Mouse (Mus musculus): Measurements from ENCODE around the gene Gtf3c1. TPM values are rescaled to one million over a fixed set of nuclear protein-coding genes. Genes with fewer than 3 reads are reported as not detected.
"Not testable (repeated sequence)": the region's sequence is repeated elsewhere in the genome, so short reads cannot be mapped to it uniquely, and the experiment has no call there.

Gtf3c1 gene
- polyA plus RNA-seq, 1 experiment from 2014 or later: 28.7 TPM

DNA sequence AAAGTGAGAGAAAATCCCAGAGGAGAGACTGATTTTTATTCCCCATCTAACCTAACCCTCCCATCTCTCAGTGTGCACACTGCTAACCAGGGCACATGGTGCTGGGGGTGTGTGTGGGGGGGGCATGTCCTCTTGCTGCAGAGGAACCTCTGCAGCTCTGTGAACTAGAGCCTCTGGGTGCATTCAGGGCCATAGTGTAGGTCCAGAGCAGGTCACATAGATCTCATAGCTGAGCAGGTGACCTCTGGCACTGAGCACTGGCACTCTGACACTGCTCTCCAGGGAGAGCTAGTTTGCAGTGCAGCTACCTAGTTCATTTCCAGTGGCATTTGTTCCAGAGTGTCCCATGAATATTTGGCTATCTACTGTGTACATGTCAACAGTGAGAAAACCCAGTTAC, 24.1 kb upstream of the Gtf3c1 start:
- H3K4me2 ChIP-seq: no peak overlapping the region
- H3K27ac ChIP-seq (replicated peaks): no peak overlapping the region
- no peaks in the 10 kb centered on the region for H3K9me3 ChIP-seq
- H3K4me3 ChIP-seq: no peak overlapping the region
- ATAC-seq (ENCODE audit: low read depth): peak; percentile 49; the same call in 1 of the 2 replicates
- no peak overlapping the region for H3K9ac ChIP-seq
- no peaks in the 10 kb centered on the region for H3K36me3 ChIP-seq
- no peaks in the 10 kb centered on the region for H3K27me3 ChIP-seq
- H3K4me1 ChIP-seq (replicated peaks): peaks cover 18% of the 10 kb centered on the region

GRCm38 (mm10) chr7:125723189-125723972, 15.8 kb upstream of the Gtf3c1 start:
- H3K27me3 ChIP-seq: no peaks in the 10 kb centered on the region
- no peak overlapping the region for H3K9ac ChIP-seq
- H3K4me1 ChIP-seq (replicated peaks): peaks cover 27% of the 10 kb centered on the region
- peak; percentile 20; the same call in 1 of the 2 replicates for ATAC-seq (ENCODE audit: low read depth)
- no peak overlapping the region for H3K4me3 ChIP-seq
- no peak overlapping the region for H3K4me2 ChIP-seq
- H3K36me3 ChIP-seq: no peaks in the 10 kb centered on the region
- H3K9me3 ChIP-seq: no peaks in the 10 kb centered on the region
- peak overlapping the region; percentile 4 for H3K27ac ChIP-seq (replicated peaks)
- 41% methylated on average over 5 of the region's 5 CpGs for WGBS

DNA sequence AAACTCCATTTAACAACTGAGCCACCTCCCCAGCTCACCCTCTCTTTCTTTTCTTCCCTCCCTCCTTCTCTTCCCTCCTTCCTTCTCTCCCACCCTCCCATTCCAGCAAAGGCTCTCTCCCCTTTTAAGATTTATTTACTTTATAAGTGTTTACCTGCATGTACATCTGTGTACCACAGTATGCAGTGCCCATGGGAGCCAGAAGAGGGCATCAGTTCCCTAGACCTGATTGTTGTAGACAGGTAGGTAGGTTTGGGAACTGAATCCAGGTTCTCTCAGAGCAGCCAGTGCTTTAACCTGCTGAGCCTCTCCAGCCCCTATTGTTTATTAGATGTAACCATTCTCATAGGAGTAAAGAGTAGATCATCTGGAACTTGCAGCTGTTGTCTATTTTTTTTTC, 14.5 kb upstream of the Gtf3c1 start:
- Histone ChIP-seq H3K4me2 (no peak overlapping the region), H3K9ac (no peak overlapping the region), H3K27ac (replicated peaks) (no peak overlapping the region), H3K4me1 (replicated peaks) (peaks cover 27% of the 10 kb centered on the region), H3K36me3 (no peaks in the 10 kb centered on the region), H3K4me3 (no peak overlapping the region), H3K27me3 (no peaks in the 10 kb centered on the region), H3K9me3 (no peaks in the 10 kb centered on the region)
- ATAC-seq (ENCODE audit: low read depth): no peak

- no peak for ATAC-seq (ENCODE audit: low read depth)
- no peaks in the 10 kb centered on the region for H3K9me3 ChIP-seq
- H3K27ac ChIP-seq (replicated peaks): no peak overlapping the region
- no peak overlapping the region for H3K9ac ChIP-seq
- H3K4me1 ChIP-seq (replicated peaks): peaks cover 27% of the 10 kb centered on the region
- WGBS: 88% methylated on average over 4 of the region's 4 CpGs
- H3K4me2 ChIP-seq: no peak overlapping the region
- no peaks in the 10 kb centered on the region for H3K36me3 ChIP-seq
- no peak overlapping the region for H3K4me3 ChIP-seq
- no peaks in the 10 kb centered on the region for H3K27me3 ChIP-seq
These were observed 13.5 kb upstream of the Gtf3c1 start for GRCm38 (mm10) chr7:125721033-125721432.

DNA sequence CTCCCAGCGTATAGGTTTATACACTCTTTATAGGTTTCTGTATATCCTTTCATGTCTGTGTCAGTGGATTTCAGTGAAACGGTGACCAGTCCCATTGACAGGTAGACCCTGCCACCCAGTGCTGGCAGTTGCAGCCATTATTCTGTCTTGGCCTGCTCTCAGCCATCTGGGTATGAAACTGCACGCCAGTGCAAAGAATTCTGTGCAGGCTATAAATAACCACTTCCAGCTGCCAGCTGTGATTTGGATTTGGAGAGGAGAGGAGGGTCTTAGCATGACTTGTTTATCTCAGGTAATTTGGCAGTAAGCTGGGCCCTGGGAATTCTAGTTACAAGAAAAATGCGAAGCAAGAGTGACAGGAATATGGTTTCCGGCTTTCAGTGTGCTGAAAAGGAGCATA, 12.8 kb upstream of the Gtf3c1 start:
- 70% methylated on average over 5 of the region's 5 CpGs for WGBS
- no peak overlapping the region for H3K4me3 ChIP-seq
- no peaks in the 10 kb centered on the region for H3K36me3 ChIP-seq
- H3K4me1 ChIP-seq (replicated peaks): peaks cover 27% of the 10 kb centered on the region
- no peak overlapping the region for H3K4me2 ChIP-seq
- H3K27me3 ChIP-seq: no peaks in the 10 kb centered on the region
- ATAC-seq (ENCODE audit: low read depth): no peak
- no peak overlapping the region for H3K9ac ChIP-seq
- no peaks in the 10 kb centered on the region for H3K9me3 ChIP-seq
- no peak overlapping the region for H3K27ac ChIP-seq (replicated peaks)

GRCm38 (mm10) chr7:125717612-125718011, 10.0 kb upstream of the Gtf3c1 start:
- no peak overlapping the region for H3K27ac ChIP-seq (replicated peaks)
- H3K4me1 ChIP-seq (replicated peaks): peaks cover 7% of the 10 kb centered on the region; the same call in 1 of the 2 replicates
- no peak overlapping the region for H3K9ac ChIP-seq
- no peaks in the 10 kb centered on the region for H3K27me3 ChIP-seq
- no peaks in the 10 kb centered on the region for H3K36me3 ChIP-seq
- no peak overlapping the region for H3K4me2 ChIP-seq
- no peak for ATAC-seq (ENCODE audit: low read depth)
- no peak overlapping the region for H3K4me3 ChIP-seq
- no peaks in the 10 kb centered on the region for H3K9me3 ChIP-seq

DNA sequence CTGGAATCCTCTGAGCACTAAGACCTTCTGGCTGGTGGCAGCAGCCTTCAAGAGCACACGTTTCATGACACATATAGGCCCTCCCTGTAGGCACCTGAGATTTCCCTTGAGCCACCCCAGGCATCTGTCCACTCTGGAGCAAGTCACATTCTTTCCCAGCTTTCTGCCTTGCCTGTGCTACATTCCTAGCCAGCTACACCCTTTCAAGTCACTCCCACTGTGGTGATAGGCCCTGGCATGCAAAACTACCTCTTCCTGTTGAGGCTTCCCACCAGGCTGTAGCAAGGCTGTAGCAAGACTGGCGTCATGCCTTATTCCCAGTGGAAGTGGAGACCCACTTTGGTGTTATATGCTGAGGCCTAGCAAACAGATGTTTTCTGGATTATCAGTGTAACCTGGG, 9.1 kb upstream of the Gtf3c1 start:
- Histone ChIP-seq H3K9me3 (no peaks in the 10 kb centered on the region), H3K27ac (replicated peaks) (no peak overlapping the region), H3K4me3 (no peak overlapping the region), H3K36me3 (no peaks in the 10 kb centered on the region), H3K4me2 (no peak overlapping the region), H3K4me1 (replicated peaks) (peaks cover 7% of the 10 kb centered on the region; the same call in 1 of the 2 replicates), H3K9ac (no peak overlapping the region), H3K27me3 (no peaks in the 10 kb centered on the region)
- WGBS: 70% methylated on average over 2 of the region's 2 CpGs
- no peak for ATAC-seq (ENCODE audit: low read depth)

DNA sequence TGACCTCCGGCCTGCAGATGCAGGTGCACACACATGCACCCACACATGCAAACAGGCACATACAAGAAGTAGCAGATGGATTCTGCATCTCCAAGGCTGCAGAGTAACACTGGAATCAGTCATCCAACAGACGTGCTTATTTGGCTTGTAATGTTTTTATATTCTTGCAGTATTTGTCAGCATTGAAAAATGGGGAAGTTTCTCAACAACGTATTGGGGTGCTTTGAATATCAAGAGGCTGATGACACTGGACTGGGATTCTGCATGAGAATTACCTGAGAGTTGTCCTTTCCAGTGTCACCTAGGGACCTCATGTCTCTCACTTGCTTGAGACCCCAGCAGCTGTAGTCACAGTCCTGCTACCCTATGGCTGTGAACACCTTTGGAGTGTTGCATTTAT, 7.2 kb upstream of the Gtf3c1 start:
- no peaks in the 10 kb centered on the region for H3K36me3 ChIP-seq
- no peaks in the 10 kb centered on the region for H3K9me3 ChIP-seq
- 84% methylated on average over 3 of the region's 3 CpGs for WGBS
- no peaks in the 10 kb centered on the region for H3K4me1 ChIP-seq (replicated peaks)
- no peak overlapping the region for H3K4me2 ChIP-seq
- H3K9ac ChIP-seq: no peak overlapping the region
- no peak for ATAC-seq (ENCODE audit: low read depth)
- no peak overlapping the region for H3K4me3 ChIP-seq
- H3K27ac ChIP-seq (replicated peaks): no peak overlapping the region
- no peaks in the 10 kb centered on the region for H3K27me3 ChIP-seq

GRCm38 (mm10) chr7:125713542-125714055, 6.0 kb upstream of the Gtf3c1 start:
- not testable (repeated sequence) for H3K4me3 ChIP-seq; H3K4me1 ChIP-seq (replicated peaks); H3K36me3 ChIP-seq; H3K4me2 ChIP-seq; ATAC-seq (ENCODE audit: low read depth); H3K9me3 ChIP-seq; H3K27me3 ChIP-seq; H3K27ac ChIP-seq (replicated peaks); H3K9ac ChIP-seq
- WGBS: 88% methylated on average over 7 of the region's 7 CpGs

DNA sequence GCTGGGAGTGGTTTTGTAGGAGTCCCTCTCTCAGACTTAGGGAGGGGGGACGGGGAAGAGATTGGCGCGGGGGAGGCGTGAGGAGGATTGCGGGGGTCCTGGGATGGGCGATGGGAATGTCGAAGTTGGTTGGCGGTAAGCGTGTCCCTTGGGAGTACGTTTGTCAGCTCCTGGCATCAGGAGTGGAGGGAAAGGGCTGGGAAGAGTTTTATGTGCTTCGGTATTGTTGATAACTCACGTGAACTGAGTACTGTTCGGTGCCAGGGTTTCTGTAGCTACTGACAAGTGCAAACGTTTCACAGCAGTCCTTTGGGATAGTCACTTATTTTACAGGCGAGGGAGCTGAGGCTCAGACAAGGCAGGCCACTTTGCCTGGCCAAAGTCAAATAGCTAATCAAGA, 520 bp upstream of the Gtf3c1 start:
- peaks cover 11% of the 10 kb centered on the region for H3K36me3 ChIP-seq
- no peaks in the 10 kb centered on the region for H3K27me3 ChIP-seq
- H3K9ac ChIP-seq: peak overlapping the region; percentile 86
- WGBS: under 1% methylated on average over 15 of the region's 15 CpGs
- no peaks in the 10 kb centered on the region for H3K9me3 ChIP-seq
- H3K4me1 ChIP-seq (replicated peaks): peaks cover 45% of the 10 kb centered on the region
- no peak; the same call in 1 of the 2 replicates for ATAC-seq (ENCODE audit: low read depth)
- peak overlapping the region; percentile 82 for H3K4me3 ChIP-seq
- peak overlapping the region; percentile 73; the same call in 1 of the 2 replicates for H3K27ac ChIP-seq (replicated peaks)
- peak overlapping the region; percentile 80 for H3K4me2 ChIP-seq

DNA sequence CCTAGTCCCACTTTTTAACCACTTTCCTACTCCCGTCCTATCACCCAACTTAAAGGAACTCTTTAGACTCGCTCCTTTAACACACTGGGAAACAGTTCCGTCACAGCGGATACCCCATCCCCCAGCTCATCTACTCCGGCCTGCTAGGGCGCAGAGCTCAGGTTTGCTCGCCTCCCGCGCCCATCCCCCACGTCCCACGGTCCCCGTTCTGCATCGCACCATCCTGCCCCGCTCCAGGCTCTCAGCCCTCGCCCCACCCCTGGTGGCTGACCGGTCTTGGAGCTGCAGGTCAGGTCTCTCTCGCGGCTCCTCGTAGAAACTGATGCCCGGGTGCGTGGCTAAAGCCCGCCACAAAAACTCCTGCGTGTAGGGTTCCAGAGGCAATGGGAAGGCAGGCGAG, 394 bp downstream of the Gtf3c1 start:
- peak overlapping the region; percentile 91 for H3K27ac ChIP-seq (replicated peaks)
- peaks cover 20% of the 10 kb centered on the region for H3K36me3 ChIP-seq
- peak overlapping the region; percentile 82 for H3K4me3 ChIP-seq
- peaks cover 45% of the 10 kb centered on the region for H3K4me1 ChIP-seq (replicated peaks)
- peak; percentile 89 for ATAC-seq (ENCODE audit: low read depth)
- H3K9me3 ChIP-seq: no peaks in the 10 kb centered on the region
- WGBS: under 1% methylated on average over 24 of the region's 24 CpGs
- H3K9ac ChIP-seq: peak overlapping the region; percentile 91
- H3K4me2 ChIP-seq: peak overlapping the region; percentile 91
- H3K27me3 ChIP-seq: no peaks in the 10 kb centered on the region

- H3K4me3 ChIP-seq: no peak overlapping the region
- H3K36me3 ChIP-seq: peaks cover 63% of the 10 kb centered on the region
- peaks cover 7% of the 10 kb centered on the region for H3K9me3 ChIP-seq
- no peak for ATAC-seq (ENCODE audit: low read depth)
- no peaks in the 10 kb centered on the region for H3K27me3 ChIP-seq
- no peak overlapping the region for H3K4me2 ChIP-seq
- peaks cover 30% of the 10 kb centered on the region for H3K4me1 ChIP-seq (replicated peaks)
- H3K27ac ChIP-seq (replicated peaks): no peak overlapping the region
- 90% methylated on average over 1 of the region's 1 CpGs for WGBS
- no peak overlapping the region for H3K9ac ChIP-seq
These were observed 4.8 kb downstream of the Gtf3c1 start for GRCm38 (mm10) chr7:125702791-125703190.

GRCm38 (mm10) chr7:125694056-125694455, 13.5 kb downstream of the Gtf3c1 start:
- Histone ChIP-seq H3K4me1 (replicated peaks) (no peaks in the 10 kb centered on the region), H3K4me2 (no peak overlapping the region), H3K27ac (replicated peaks) (no peak overlapping the region), H3K9ac (no peak overlapping the region), H3K36me3 (peaks cover 99% of the 10 kb centered on the region), H3K4me3 (no peak overlapping the region), H3K9me3 (peaks cover 3% of the 10 kb centered on the region), H3K27me3 (no peaks in the 10 kb centered on the region)
- WGBS: 61% methylated on average over 5 of the region's 5 CpGs
- ATAC-seq (ENCODE audit: low read depth): no peak

Measured in neural tube, embryonic 13.5 days (tissue).